Mouse (Mus musculus) megakaryocyte, embryonic 14.5 days (primary cell): ENCODE measurements around the gene Vcp. TPM values are rescaled to one million over a fixed set of nuclear protein-coding genes. Genes with fewer than 3 reads are reported as not detected.
A peak's percentile ranks its signal among the peaks of the same experiment; 100 is the strongest.

Experiments
- H3K27me3 ChIP-seq: replicated peaks from 2 replicates; pipeline ENCODE3; 2012; ENCODE audit warnings: inconsistent platforms
- H3K36me3 ChIP-seq: replicated peaks from 2 replicates; pipeline ENCODE3; 2012; ENCODE audit warnings: low read length, inconsistent platforms, mixed read lengths
- H3K4me1 ChIP-seq: 2 replicates; pipeline ENCODE4 v1.6.1; 2012; ENCODE audit warnings: inconsistent platforms
- H3K4me3 ChIP-seq: replicated peaks from 2 replicates; pipeline ENCODE3; 2012; ENCODE audit warnings: moderate library complexity, mild to moderate bottlenecking, inconsistent platforms
- H3K9me3 ChIP-seq: 2 replicates; pipeline ENCODE4 v1.6.1; 2012; ENCODE audit warnings: inconsistent platforms
- FLI1 ChIP-seq: IDR thresholded peaks from 2 replicates; pipeline ENCODE4 v1.6.1; 2012; ENCODE audit warnings: low read length, inconsistent platforms, mixed read lengths
- GATA1 ChIP-seq: IDR thresholded peaks from 3 replicates; pipeline ENCODE4 v1.6.1; 2012; ENCODE audit warnings: mixed read lengths, low read length, inconsistent platforms, borderline replicate concordance
- polyA plus RNA-seq: library from polyadenylated mRNA; stranded (reverse); fragments of >175 nt; gene quantifications from 2 replicates; pipeline ENCODE4 v1.2.3, GENCODE M21; 2012; ENCODE audit warnings: low replicate concordance; ENCODE audit not compliant: insufficient read depth

Vcp gene
- polyA plus RNA-seq, 1 experiment: 56.2 TPM

- Histone ChIP-seq H3K4me1 (peaks cover 69% of the 10 kb centered on the region), H3K4me3 (peak overlapping the region; percentile 98)
- TF ChIP-seq GATA1: no peak
- TF ChIP-seq FLI1: no peak
These were observed 38.5 kb upstream of the Vcp start for GRCm38 (mm10) chr4:43038567-43039495.

GRCm38 (mm10) chr4:43037860-43038566 lies 37.7 kb upstream of the Vcp start:
- peaks cover 44% of the 10 kb centered on the region for H3K36me3 ChIP-seq
- TF ChIP-seq GATA1 (no peak), FLI1 (no peak)
- no peaks in the 10 kb centered on the region for H3K27me3 ChIP-seq
- H3K4me1 ChIP-seq: peaks cover 68% of the 10 kb centered on the region
- peak overlapping the region; percentile 98 for H3K4me3 ChIP-seq
- no peaks in the 10 kb centered on the region for H3K9me3 ChIP-seq

More at GRCm38 (mm10) chr4:43038567-43039495, 38.5 kb upstream of the Vcp start:
- H3K9me3 ChIP-seq: no peaks in the 10 kb centered on the region
- no peaks in the 10 kb centered on the region for H3K27me3 ChIP-seq
- peaks cover 36% of the 10 kb centered on the region for H3K36me3 ChIP-seq

GRCm38 (mm10) chr4:43036356-43036755 lies 36.0 kb upstream of the Vcp start:
- TF ChIP-seq GATA1 (no peak), FLI1 (no peak)
- H3K36me3 ChIP-seq: peaks cover 53% of the 10 kb centered on the region
- H3K4me1 ChIP-seq: peaks cover 77% of the 10 kb centered on the region

GRCm38 (mm10) chr4:43035851-43036250 lies 35.5 kb upstream of the Vcp start:
- Histone ChIP-seq H3K4me1 (peaks cover 73% of the 10 kb centered on the region), H3K36me3 (peaks cover 53% of the 10 kb centered on the region), H3K4me3 (no peak overlapping the region)

More at GRCm38 (mm10) chr4:43036356-43036755, 36.0 kb upstream of the Vcp start:
- Histone ChIP-seq H3K9me3 (no peaks in the 10 kb centered on the region), H3K4me3 (no peak overlapping the region), H3K27me3 (no peaks in the 10 kb centered on the region)

GRCm38 (mm10) chr4:43033481-43033880 lies 33.2 kb upstream of the Vcp start:
- TF ChIP-seq GATA1: no peak
- no peak for TF ChIP-seq FLI1
- no peaks in the 10 kb centered on the region for H3K9me3 ChIP-seq
- no peaks in the 10 kb centered on the region for H3K27me3 ChIP-seq
- peaks cover 67% of the 10 kb centered on the region for H3K4me1 ChIP-seq
- no peak overlapping the region for H3K4me3 ChIP-seq
- peaks cover 74% of the 10 kb centered on the region for H3K36me3 ChIP-seq

More at GRCm38 (mm10) chr4:43035851-43036250, 35.5 kb upstream of the Vcp start:
- no peaks in the 10 kb centered on the region for H3K27me3 ChIP-seq
- H3K9me3 ChIP-seq: no peaks in the 10 kb centered on the region
- TF ChIP-seq FLI1 (no peak), GATA1 (no peak)

- peaks cover 59% of the 10 kb centered on the region for H3K4me1 ChIP-seq
- peaks cover 84% of the 10 kb centered on the region for H3K36me3 ChIP-seq
- H3K9me3 ChIP-seq: no peaks in the 10 kb centered on the region
These were observed 32.2 kb upstream of the Vcp start for GRCm38 (mm10) chr4:43032501-43032900.

GRCm38 (mm10) chr4:43031237-43031995 lies 31.1 kb upstream of the Vcp start, which contains the start of gene Stoml2:
Gene Stoml2 (minus strand): TSS chr4:43031710.
- H3K36me3 ChIP-seq: peaks cover 84% of the 10 kb centered on the region
- H3K4me1 ChIP-seq: peaks cover 48% of the 10 kb centered on the region
- no peaks in the 10 kb centered on the region for H3K9me3 ChIP-seq
- H3K4me3 ChIP-seq: peak within 1 kb of the TSS; percentile 96
- H3K27me3 ChIP-seq: no peaks in the 10 kb centered on the region
- TF ChIP-seq FLI1 (no peak), GATA1 (no peak)

More at GRCm38 (mm10) chr4:43032501-43032900, 32.2 kb upstream of the Vcp start:
- Histone ChIP-seq H3K27me3 (no peaks in the 10 kb centered on the region), H3K4me3 (peak overlapping the region; percentile 23)
- TF ChIP-seq FLI1 (no peak), GATA1 (no peak)

- Histone ChIP-seq H3K4me1 (peaks cover 45% of the 10 kb centered on the region), H3K9me3 (no peaks in the 10 kb centered on the region), H3K4me3 (peak overlapping the region; percentile 96), H3K27me3 (no peaks in the 10 kb centered on the region), H3K36me3 (peaks cover 78% of the 10 kb centered on the region)
- TF ChIP-seq FLI1: no peak
These were observed 30.5 kb upstream of the Vcp start for GRCm38 (mm10) chr4:43030780-43031230.

GRCm38 (mm10) chr4:43030352-43030751 lies 30.0 kb upstream of the Vcp start:
- TF ChIP-seq GATA1: no peak
- no peak for TF ChIP-seq FLI1
- H3K9me3 ChIP-seq: no peaks in the 10 kb centered on the region
- peaks cover 73% of the 10 kb centered on the region for H3K36me3 ChIP-seq
- H3K4me3 ChIP-seq: peak overlapping the region; percentile 96
- H3K27me3 ChIP-seq: no peaks in the 10 kb centered on the region
- H3K4me1 ChIP-seq: peaks cover 46% of the 10 kb centered on the region
